Mouse (Mus musculus) hindbrain, embryonic 12.5 days (tissue): ENCODE measurements at regions not wholly inside any gene's neighbourhood (a gene's known extent, or its start where the extent isn't known, plus 50 kb on each side); places are given as distances from the start of the nearest gene placed in this dataset.

ENCODE experiments used
- ATAC-seq: fragments of 200-750 bp; cut with Nextera tagmentation; 2 replicates; pipeline ENCODE4 v1.8.0; 2017; ENCODE audit warnings: moderate TSS enrichment; ENCODE audit not compliant: low FRiP score
- H3K27ac ChIP-seq: fragments of 300-500 bp; sonication (generic); 2 replicates; pipeline ENCODE4 v1.5.1; 2016; ENCODE audit warnings: mild to moderate bottlenecking
- H3K27me3 ChIP-seq: fragments of 300-500 bp; sonication (generic); 2 replicates; pipeline ENCODE4 v1.6.1; 2016; ENCODE audit warnings: mild to moderate bottlenecking
- H3K36me3 ChIP-seq: fragments of 300-500 bp; sonication (generic); 2 replicates; pipeline ENCODE4 v1.6.1; 2016; ENCODE audit warnings: mild to moderate bottlenecking
- H3K4me1 ChIP-seq: fragments of 300-500 bp; sonication (generic); 2 replicates; pipeline ENCODE4 v1.6.1; 2016
- H3K4me2 ChIP-seq: fragments of 300-500 bp; sonication (generic); replicated peaks from 2 replicates; pipeline ENCODE4 v1.6.1; 2016; ENCODE audit warnings: mild to moderate bottlenecking
- H3K4me3 ChIP-seq: fragments of 300-500 bp; sonication (generic); 2 replicates; pipeline ENCODE4 v1.5.1; 2016; ENCODE audit warnings: mild to moderate bottlenecking
- H3K9ac ChIP-seq: fragments of 300-500 bp; sonication (generic); 2 replicates; pipeline ENCODE4 v1.6.1; 2016; ENCODE audit warnings: mild to moderate bottlenecking, moderate library complexity
- H3K9me3 ChIP-seq: fragments of 300-500 bp; sonication (generic); replicated peaks from 2 replicates; pipeline ENCODE4 v1.6.1; 2016; ENCODE audit warnings: mild to moderate bottlenecking
- WGBS: fragments of 180-500 bp; shearing (Covaris S2); methylation state at CpG from one replicate; pipeline ENCODE4 v1.1.7; 2016; 5-methylcytosine and 5-hydroxymethylcytosine counted together

DNA sequence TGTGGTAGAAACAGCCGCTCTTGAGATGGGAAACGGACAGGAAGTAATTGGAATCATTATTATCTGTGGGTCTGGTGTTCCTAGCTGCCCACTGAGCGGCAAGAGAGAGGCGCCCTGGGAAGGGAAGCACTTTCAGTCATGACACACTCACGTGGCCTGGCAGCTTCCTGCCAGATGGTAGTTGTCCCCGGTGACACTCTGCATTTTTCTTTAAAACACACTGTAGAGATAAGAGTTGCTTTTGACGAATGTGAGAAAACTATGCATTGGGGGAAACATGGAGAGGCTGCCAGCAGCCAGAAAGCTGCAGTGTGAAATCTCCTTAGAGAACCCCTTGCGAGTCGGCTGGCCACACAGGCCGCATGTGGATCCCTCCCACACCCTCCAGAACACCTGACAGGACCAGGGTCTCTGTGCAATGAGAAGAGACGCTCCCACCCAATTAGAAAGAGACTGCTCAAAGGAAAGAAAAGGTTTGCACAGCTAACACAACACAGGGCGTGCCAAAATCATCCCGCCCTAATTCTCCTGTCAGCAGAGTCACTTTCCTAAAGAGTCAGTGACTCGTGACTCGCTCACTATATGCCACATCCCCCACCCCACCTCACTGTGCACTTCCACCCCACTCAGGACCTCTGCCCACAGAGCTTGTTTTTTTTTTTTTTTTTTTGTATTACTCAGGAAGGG lies 194.0 kb upstream of the Map3k1 start:
- 0 out of 2 replicates have a peak, but pooled peaks have one; percentile 15 for ATAC-seq

DNA sequence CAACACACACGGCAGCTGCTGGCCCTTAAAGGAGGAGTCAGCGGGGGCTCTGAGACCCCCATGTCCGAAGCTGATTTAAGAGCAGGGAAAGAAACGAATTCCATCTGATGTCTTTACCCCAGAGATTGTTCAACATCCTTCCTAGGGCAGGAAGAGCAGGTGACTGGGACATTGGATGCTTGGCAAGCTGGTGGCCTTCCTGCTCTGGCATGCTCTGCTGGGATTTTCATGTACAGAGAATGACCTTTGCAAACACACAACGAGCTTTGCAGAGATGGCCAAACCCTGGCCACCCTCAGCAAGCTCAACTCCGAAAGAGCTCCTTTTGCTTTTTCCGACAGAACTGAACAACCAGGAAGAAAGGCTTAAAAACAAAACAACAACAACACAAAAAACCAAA lies 194.7 kb upstream of the Map3k1 start:
- 75% methylated on average over 7 of the region's 7 CpGs for WGBS
- no peaks in the 10 kb centered on the region for H3K27me3 ChIP-seq
- no peak for ATAC-seq
- H3K4me1 ChIP-seq = peaks cover 18% of the 10 kb centered on the region
- no peak overlapping the region for H3K4me2 ChIP-seq
- H3K9ac ChIP-seq = no peak overlapping the region
- H3K36me3 ChIP-seq = no peaks in the 10 kb centered on the region
- H3K9me3 ChIP-seq = no peaks in the 10 kb centered on the region
- no peak overlapping the region for H3K27ac ChIP-seq
- no peak overlapping the region for H3K4me3 ChIP-seq

More for the DNA sequence above, 194.0 kb upstream of the Map3k1 start:
- H3K36me3 ChIP-seq = no peaks in the 10 kb centered on the region
- H3K4me3 ChIP-seq = no peak overlapping the region
- no peak overlapping the region for H3K4me2 ChIP-seq
- no peak overlapping the region for H3K27ac ChIP-seq
- H3K27me3 ChIP-seq = no peaks in the 10 kb centered on the region
- H3K4me1 ChIP-seq = peaks cover 18% of the 10 kb centered on the region
- H3K9me3 ChIP-seq = no peaks in the 10 kb centered on the region
- WGBS = 67% methylated on average over 15 of the region's 15 CpGs
- no peak overlapping the region for H3K9ac ChIP-seq

DNA sequence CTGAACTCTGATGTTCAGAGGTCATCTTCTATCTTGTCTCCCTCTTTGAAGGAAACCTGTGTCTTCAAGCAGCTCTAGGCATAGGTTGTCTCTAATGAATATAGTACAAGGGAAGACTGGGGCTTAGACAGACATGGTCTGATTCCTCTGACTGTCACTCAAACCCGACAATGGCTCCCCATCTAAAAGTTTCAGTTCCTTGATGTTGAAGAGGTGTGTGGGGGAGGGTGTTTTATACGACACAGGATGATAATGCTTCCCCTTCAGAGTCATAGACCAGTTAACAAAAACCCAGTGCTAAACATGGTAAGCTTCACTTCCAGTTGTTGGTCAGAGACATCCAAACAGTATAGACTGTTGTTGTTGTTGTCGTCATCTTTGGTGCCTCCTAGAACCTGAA lies 195.3 kb upstream of the Map3k1 start:
- peaks cover 18% of the 10 kb centered on the region for H3K4me1 ChIP-seq
- ATAC-seq = no peak
- no peaks in the 10 kb centered on the region for H3K36me3 ChIP-seq
- H3K9ac ChIP-seq = no peak overlapping the region
- H3K4me2 ChIP-seq = no peak overlapping the region
- WGBS = 99% methylated on average over 3 of the region's 3 CpGs
- no peak overlapping the region for H3K4me3 ChIP-seq
- H3K9me3 ChIP-seq = no peaks in the 10 kb centered on the region
- H3K27ac ChIP-seq = no peak overlapping the region
- no peaks in the 10 kb centered on the region for H3K27me3 ChIP-seq

DNA sequence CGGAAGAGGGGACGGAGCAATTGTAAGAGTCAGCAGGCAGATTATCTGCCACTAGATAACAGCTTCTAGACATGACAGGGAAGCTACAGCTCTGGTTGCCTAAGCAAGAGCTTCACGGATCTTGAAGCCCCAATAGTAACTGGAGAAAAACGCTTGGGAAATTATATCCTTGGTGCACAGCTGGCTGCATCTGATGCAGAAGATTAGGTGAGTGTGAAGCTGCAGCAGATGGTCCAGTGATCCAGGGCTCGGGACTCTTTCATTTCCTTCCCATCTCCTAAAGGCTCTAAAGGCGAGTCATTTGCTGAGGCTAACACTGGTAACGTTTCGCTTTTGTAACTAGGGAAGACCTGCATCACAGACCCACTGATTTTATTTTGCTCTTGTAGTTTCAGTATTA lies 196.6 kb upstream of the Map3k1 start:
- WGBS = 83% methylated on average over 8 of the region's 8 CpGs
- Histone ChIP-seq H3K4me1 (peaks cover 15% of the 10 kb centered on the region), H3K9me3 (no peaks in the 10 kb centered on the region), H3K4me2 (no peak overlapping the region), H3K4me3 (no peak overlapping the region), H3K9ac (no peak overlapping the region), H3K36me3 (no peaks in the 10 kb centered on the region), H3K27me3 (no peaks in the 10 kb centered on the region), H3K27ac (no peak overlapping the region)
- no peak for ATAC-seq

DNA sequence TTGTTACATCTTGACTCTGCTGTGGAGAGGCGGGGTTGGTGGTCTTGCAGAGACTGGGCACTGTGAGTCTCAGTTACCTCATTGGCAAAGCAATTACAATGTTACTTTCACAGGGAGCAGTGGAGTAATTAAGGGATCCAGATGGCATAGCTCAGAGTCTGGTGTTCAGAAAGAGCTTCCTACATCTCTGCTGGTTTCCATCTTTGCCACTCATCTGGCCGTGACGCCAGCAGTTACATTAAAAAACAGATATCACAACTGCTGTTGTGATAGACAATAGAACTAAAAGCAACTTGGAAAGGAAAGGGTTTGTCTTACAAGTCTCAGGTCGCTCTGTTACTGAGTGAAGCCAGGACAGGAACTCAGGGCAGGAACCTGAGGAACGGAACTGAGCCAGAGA lies 200.0 kb upstream of the Map3k1 start:
- Histone ChIP-seq H3K4me1 (no peaks in the 10 kb centered on the region), H3K27me3 (no peaks in the 10 kb centered on the region), H3K9ac (no peak overlapping the region), H3K27ac (no peak overlapping the region), H3K4me2 (no peak overlapping the region), H3K4me3 (no peak overlapping the region), H3K9me3 (no peaks in the 10 kb centered on the region), H3K36me3 (no peaks in the 10 kb centered on the region)
- 90% methylated on average over 5 of the region's 5 CpGs for WGBS
- no peak for ATAC-seq

DNA sequence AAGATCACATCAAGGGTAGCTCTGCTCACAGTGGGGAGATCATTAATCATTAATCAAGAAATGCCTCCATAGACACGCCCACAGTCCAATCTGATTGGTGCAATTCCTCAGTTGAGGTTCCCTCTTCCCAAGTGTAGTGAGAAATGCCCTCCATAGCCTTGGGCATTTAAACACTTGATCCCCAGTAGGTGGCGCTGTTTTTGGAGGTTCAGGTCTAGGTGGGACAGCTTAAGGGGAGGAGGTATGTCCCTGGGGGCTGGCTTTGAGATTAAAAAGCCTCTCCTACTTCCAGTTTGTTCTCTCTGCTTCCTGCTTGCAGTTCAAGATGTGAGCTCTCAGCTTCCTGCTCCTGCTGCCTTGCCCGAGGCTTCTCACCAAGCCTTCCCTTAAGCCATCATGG lies 200.5 kb upstream of the Map3k1 start:
- Histone ChIP-seq H3K4me2 (no peak overlapping the region), H3K9me3 (no peaks in the 10 kb centered on the region), H3K36me3 (no peaks in the 10 kb centered on the region), H3K4me1 (no peaks in the 10 kb centered on the region), H3K4me3 (no peak overlapping the region), H3K9ac (no peak overlapping the region), H3K27me3 (no peaks in the 10 kb centered on the region), H3K27ac (no peak overlapping the region)
- WGBS = 73% methylated on average over 3 of the region's 3 CpGs
- ATAC-seq = no peak

DNA sequence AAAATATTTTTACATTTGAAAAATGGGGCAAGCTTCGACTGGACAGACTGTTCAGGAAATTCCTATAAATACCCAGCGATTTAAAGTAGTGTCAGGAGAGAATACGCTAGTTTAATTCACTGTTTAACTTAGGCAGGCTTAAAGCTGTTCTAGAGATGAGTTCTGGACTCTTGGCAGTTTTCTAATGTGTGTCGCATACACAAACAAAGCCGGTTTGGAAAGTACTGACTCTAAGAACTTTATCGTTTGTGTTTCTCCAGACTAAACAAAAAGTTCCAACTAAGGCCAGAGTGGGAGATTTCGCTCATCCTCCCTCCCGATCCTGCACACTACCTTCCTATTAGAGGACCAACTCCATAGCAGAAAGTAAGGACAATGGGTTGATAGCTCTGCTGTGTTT lies 201.7 kb upstream of the Map3k1 start:
- Histone ChIP-seq H3K4me2 (no peak overlapping the region), H3K36me3 (no peaks in the 10 kb centered on the region), H3K9me3 (no peaks in the 10 kb centered on the region), H3K4me1 (no peaks in the 10 kb centered on the region), H3K27ac (no peak overlapping the region), H3K27me3 (no peaks in the 10 kb centered on the region), H3K9ac (no peak overlapping the region), H3K4me3 (no peak overlapping the region)
- WGBS = 87% methylated on average over 8 of the region's 8 CpGs
- no peak for ATAC-seq

DNA sequence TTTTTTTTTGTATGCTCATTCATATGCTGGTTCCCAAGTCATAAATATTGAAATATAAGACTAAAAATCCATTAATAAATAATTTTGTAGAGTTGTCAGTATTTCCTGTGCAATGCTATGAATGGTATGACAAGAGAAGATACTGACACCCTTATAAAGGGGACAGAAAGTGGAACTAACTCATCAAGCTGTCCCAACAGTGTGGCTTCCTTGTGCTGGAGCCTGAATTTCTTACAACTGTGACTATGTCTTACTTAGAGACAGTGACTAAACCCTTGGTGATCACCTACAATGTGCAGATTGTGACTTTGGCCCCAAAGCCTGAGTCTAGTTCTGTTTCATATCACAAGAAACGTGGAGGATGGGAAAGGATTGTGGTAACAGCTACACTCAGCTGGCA lies 203.8 kb upstream of the Map3k1 start:
- no peaks in the 10 kb centered on the region for H3K9me3 ChIP-seq
- WGBS = 51% methylated on average over 1 of the region's 1 CpGs
- H3K27me3 ChIP-seq = no peaks in the 10 kb centered on the region
- no peak for ATAC-seq
- no peaks in the 10 kb centered on the region for H3K4me1 ChIP-seq
- no peak overlapping the region for H3K9ac ChIP-seq
- no peak overlapping the region for H3K4me3 ChIP-seq
- H3K36me3 ChIP-seq = no peaks in the 10 kb centered on the region
- H3K27ac ChIP-seq = no peak overlapping the region
- no peak overlapping the region for H3K4me2 ChIP-seq

DNA sequence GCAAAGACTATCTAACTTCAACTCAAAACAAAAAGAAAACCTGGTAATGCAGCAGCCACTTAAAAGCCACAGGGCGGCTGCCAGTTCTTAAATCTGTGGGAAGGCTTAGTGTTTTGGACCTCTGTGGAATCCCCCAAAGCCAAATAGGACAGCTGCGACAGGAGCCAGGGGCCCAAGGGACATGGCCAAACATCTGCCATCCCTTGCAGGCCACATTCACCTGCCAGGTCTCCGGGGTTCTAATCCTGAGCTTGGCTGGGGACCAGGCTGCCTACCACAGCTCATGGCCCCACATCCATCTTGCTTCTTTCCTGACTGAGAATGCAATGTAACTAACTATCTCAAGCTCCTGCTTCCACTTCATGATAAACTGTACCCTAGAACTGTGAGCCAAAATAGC lies 206.3 kb upstream of the Map3k1 start:
- Histone ChIP-seq H3K27me3 (no peaks in the 10 kb centered on the region), H3K4me2 (no peak overlapping the region), H3K27ac (no peak overlapping the region), H3K9ac (no peak overlapping the region), H3K4me3 (no peak overlapping the region), H3K36me3 (no peaks in the 10 kb centered on the region), H3K9me3 (no peaks in the 10 kb centered on the region), H3K4me1 (no peaks in the 10 kb centered on the region)
- ATAC-seq = no peak
- 91% methylated on average over 3 of the region's 3 CpGs for WGBS

DNA sequence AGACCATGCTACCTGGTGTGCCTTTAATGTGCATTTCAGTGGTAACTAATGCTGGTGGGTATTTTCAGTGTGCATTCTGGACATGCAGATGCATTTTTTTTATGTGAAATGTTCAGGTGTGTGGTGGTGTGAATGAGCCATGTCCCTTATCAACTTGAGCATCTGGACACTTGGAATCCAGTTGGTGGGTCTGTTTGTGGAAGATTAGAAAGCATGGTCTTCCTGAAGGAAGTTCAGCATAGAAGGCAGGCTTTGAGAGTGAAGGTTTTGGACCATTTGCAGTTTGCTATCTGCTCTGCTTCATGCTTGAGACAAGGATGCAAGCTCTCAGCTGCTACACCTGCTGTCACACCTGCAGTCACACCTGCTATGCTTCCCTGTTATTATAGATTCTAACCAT lies 207.5 kb upstream of the Map3k1 start:
- Histone ChIP-seq H3K9me3 (no peaks in the 10 kb centered on the region), H3K9ac (no peak overlapping the region), H3K27me3 (no peaks in the 10 kb centered on the region), H3K27ac (no peak overlapping the region), H3K4me1 (no peaks in the 10 kb centered on the region), H3K36me3 (no peaks in the 10 kb centered on the region), H3K4me2 (no peak overlapping the region), H3K4me3 (no peak overlapping the region)
- ATAC-seq = no peak

DNA sequence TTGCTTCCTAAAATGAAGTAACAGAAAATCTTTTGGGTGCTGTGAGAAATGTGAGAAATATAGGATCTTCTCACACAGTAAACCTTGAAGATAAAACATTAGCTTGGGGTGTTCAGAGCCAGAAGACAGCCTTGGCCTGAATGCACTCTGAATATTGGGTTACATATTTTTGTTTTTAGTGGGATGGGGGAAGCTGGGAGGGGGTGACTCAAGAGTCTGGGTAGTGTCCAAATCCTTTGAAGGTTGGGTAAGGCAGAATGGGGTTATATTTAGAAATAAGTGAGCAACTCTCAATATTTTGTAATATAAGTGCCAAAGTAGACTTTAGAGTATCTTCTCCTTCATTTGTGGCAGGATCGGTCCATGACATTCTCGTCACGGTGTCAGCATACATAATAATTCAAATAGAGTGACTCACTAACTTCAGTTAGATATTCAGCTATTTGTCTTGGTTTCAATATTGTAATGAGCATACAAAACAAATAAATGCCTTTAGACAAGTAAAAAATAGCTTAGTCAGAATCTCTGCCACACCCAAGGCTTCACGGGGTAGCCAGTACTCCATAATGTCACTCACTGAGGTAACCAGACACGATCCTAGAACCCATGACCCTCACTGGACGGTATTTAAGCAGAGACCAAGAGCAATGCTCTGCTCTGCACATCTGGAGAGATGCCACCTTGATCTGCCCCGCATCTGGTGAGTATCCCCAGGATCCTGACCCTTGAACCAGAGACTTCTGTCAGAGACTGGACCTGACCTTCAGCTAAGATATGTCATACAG lies 209.9 kb upstream of the Map3k1 start:
- ATAC-seq = no peak
- Histone ChIP-seq H3K9me3 (no peaks in the 10 kb centered on the region), H3K36me3 (no peaks in the 10 kb centered on the region), H3K9ac (no peak overlapping the region), H3K27ac (no peak overlapping the region), H3K27me3 (no peaks in the 10 kb centered on the region), H3K4me3 (no peak overlapping the region), H3K4me1 (peaks cover 5% of the 10 kb centered on the region), H3K4me2 (no peak overlapping the region)
- 89% methylated on average over 7 of the region's 7 CpGs for WGBS

DNA sequence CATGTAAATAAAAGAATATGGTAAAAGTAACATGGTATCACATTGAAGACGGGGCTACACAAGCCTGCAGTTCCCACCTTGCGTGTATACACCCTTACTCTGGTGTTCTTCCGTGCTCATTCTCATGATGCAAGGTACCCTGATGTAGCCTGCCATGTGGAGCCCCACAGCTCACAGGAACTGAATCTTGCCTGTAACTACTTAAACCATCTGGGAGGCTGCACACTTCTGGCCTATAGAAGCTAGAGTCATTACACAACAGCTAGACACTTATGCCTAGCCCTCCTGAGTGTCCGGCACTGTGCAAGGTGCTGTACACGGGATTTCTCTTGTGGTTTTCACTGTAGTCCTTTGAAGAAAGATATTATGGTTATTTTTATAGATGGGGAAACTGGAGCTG lies 210.8 kb upstream of the Map3k1 start:
- 88% methylated on average over 5 of the region's 5 CpGs for WGBS
- ATAC-seq = no peak
- H3K4me1 ChIP-seq = peaks cover 5% of the 10 kb centered on the region

DNA sequence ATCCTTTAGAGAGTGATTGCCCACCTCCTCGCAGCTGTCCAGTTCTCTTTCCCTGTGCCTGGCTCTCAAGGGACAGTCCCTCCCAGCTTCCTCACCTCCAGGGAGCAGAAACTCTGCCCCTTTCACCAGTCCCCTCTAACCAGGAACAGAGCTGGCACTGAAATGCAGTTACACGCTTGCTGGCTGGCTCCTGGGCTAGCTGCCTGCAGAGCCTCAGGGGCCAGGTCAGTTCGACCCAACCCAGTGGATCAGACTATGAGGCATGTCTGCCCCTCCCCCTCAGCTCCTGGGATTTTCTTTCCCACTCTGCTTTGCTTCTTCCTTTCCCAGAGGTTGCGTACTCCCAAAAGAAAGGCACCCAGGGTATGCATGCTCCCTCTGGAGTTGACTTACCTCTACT lies 214.4 kb upstream of the Map3k1 start:
- Histone ChIP-seq H3K4me1 (peaks cover 5% of the 10 kb centered on the region), H3K9me3 (no peaks in the 10 kb centered on the region), H3K4me2 (no peak overlapping the region), H3K4me3 (no peak overlapping the region), H3K9ac (no peak overlapping the region), H3K36me3 (no peaks in the 10 kb centered on the region), H3K27ac (no peak overlapping the region), H3K27me3 (no peaks in the 10 kb centered on the region)
- 39% methylated on average over 4 of the region's 4 CpGs for WGBS
- ATAC-seq = no peak

More for the DNA sequence above, 210.8 kb upstream of the Map3k1 start:
- Histone ChIP-seq H3K4me2 (no peak overlapping the region), H3K27me3 (no peaks in the 10 kb centered on the region), H3K9ac (no peak overlapping the region), H3K9me3 (no peaks in the 10 kb centered on the region), H3K36me3 (no peaks in the 10 kb centered on the region), H3K4me3 (no peak overlapping the region), H3K27ac (no peak overlapping the region)
